Mouse (Mus musculus) heart, adult 2 months (tissue): ENCODE data around the gene Krt81.

Experiments used
- CTCF ChIP-seq: fragments of 200-600 bp; IDR thresholded peaks from 2 replicates; pipeline ENCODE4 v1.8.1; 2022; ENCODE audit warnings: antibody characterized with exemption, mild to moderate bottlenecking, moderate library complexity
- EP300 ChIP-seq: fragments of 200-500 bp; IDR thresholded peaks from 2 replicates; pipeline ENCODE4 v1.6.1; 2011; ENCODE audit warnings: low read depth, low read length, control low read depth; ENCODE audit not compliant: insufficient read depth
- POLR2A ChIP-seq: fragments of 200-500 bp; IDR thresholded peaks from 2 replicates; pipeline ENCODE4 v1.6.1; 2011; ENCODE audit warnings: mild to moderate bottlenecking, low read depth, low read length, control low read depth; ENCODE audit not compliant: insufficient read depth

GRCm38 (mm10) chr15:101440837-101441236, 22.7 kb downstream of the Krt81 start:
- TF ChIP-seq EP300 (no peak), POLR2A (no peak), CTCF (no peak)
